Mouse (Mus musculus) adrenal gland, adult 18-20 months (tissue): ENCODE results near the gene Hoxd1. TPM values are rescaled to one million over a fixed set of nuclear protein-coding genes. Genes with fewer than 3 reads are reported as not detected.

Source experiments
- microRNA-seq, 2 experiments: library from miRNA; unstranded; fragments of <30 nt; microRNA quantifications; one replicate each; pipeline ENCODE4 v1.2.0; 2021; ENCODE audit warnings: borderline number of aligned reads in 2 of 2
- total RNA-seq, 2 experiments: library from RNA; stranded (reverse); gene quantifications; 1 replicate in 1 of 2; 2 replicates in 1 of 2; pipeline ENCODE4 v1.2.3; 2021

Hoxd1 gene
- total RNA-seq, 2 experiments from 2014 or later: not detected

Small RNAs within 50 kb of the gene (microRNA-seq; reads per million reads assigned to microRNA genes)
- 9,099 to 20,371 reads per million in 2 experiments for gene Mir10b

Other genes starting within 250 kb of the Hoxd1 start
- gene Lnpk, start 183.5 kb upstream of the Hoxd1 start, total RNA-seq: 10 to 100 TPM; 13.2 to 14.3 TPM
- not detected for gene Evx2, start 103.4 kb upstream of the Hoxd1 start, total RNA-seq
- not detected for gene Hoxd13, start 94.7 kb upstream of the Hoxd1 start, total RNA-seq
- gene Hoxd12, start 88.0 kb upstream of the Hoxd1 start, total RNA-seq: not detected
- gene Hoxd11, start 83.4 kb upstream of the Hoxd1 start, total RNA-seq: not detected
- not detected for gene Hoxd10, start 71.1 kb upstream of the Hoxd1 start, total RNA-seq
- gene Hoxd9, start 65.3 kb upstream of the Hoxd1 start, total RNA-seq: 1 to 10 TPM; 3.5 to 4.3 TPM
- gene Hoxd8, start 58.4 kb upstream of the Hoxd1 start, total RNA-seq: 10 to 100 TPM; 24.6 to 36.4 TPM
- gene Hoxd3, start 51.1 kb upstream of the Hoxd1 start, total RNA-seq: under 1 TPM; 0.89 to 0.90 TPM
- gene Hoxd4, start 51.1 kb upstream of the Hoxd1 start, total RNA-seq: 10 to 100 TPM; 14.9 to 19.6 TPM
- 1 to 10 TPM; 1.6 to 2.8 TPM for gene Gm28230, start 36.3 kb upstream of the Hoxd1 start, total RNA-seq
- 10 to 100 TPM; 65.5 to 68.3 TPM for gene Mtx2, start 62.8 kb downstream of the Hoxd1 start, total RNA-seq